Mouse (Mus musculus) T-helper 1 cell (primary cell): ENCODE measurements around the gene Ube2b.

Experiments used
- in situ Hi-C: fragments of 300-600 bp; cut with MboI, MseI; formaldehyde crosslinking; loops from one replicate; pipeline ENCODE4 v1.15.1; 2025; ENCODE audit warnings: high pct_unique_total_duplicates

Gene Ube2b

DNA sequence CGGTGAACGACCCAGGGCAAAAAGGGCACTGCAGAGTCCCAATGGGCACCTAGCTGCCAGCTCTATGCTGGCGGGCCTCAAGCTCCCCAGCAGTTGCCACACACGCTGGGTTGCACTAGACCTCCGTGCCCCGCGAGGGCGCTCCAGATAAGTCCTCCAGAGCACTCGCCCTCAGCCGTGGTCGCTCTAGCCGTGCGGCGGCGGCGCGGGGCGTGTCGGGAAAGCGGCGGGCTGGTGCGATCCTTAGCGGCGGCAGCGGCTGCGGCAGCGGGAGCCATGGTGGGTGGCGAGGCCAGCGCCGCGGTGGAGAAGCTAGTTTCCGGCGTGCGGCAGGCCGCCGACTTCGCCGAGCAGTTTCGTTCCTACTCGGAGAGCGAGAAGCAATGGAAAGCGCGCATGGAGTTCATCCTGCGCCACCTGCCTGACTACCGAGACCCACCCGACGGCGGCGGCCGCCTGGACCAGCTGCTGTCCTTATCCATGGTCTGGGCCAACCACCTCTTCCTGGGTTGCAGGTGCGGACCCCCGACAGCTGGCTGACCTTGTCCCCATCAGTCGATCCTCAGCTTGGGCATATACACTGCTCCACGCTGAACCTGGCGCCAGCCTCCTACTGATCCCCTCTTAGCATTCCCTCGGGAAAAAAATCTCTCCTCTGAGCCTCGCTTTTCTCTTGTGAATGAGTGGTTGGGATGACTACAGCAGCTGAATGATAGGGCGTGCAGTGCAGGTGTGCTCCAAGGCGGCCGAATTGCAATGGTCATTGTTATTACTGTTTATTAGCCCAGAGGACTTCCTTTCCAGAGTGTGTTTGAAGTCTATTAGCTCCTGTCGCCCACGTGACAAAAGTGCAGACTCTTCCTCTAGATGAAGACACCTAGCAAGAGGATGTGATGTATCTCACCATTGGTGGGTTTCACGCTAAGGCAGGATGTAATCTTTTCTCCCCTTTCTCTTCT is 32.8 kb downstream of the Ube2b start, which contains the start of gene Cdkn2aipnl:
Cdkn2aipnl (plus strand) TSS at position 219 of the 959 bp plus-strand sequence.
- in situ Hi-C loops: loop anchor here (5.0 to 10.0 kb wide), 3 partner anchors 50 to 703 kb away; partner anchors contain the start of genes BC049762 and Clk4

DNA sequence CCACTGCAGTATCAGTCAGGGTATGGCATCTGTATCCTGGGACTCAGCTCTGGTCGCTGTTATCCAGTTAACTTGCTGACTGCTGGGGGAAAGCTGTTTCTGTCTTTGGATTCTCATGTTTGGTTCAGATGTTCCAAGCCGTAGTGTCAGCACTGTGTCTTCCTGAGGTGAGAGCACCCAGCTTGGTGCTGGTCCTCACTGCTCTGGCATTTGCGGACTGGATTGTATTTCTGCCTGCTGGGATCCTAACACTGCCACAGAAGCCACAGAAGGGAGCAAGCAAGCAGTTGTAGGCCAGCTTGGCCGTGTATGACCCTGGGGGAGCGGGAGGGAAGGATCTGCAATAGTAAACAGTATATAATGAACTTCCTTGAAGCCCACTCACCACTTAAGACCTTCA is 33.9 kb downstream of the Ube2b start:
- in situ Hi-C loops: loop anchor here (5.0 to 10.0 kb wide), 3 partner anchors 49 to 702 kb away; partner anchors contain the start of genes BC049762 and Clk4

DNA sequence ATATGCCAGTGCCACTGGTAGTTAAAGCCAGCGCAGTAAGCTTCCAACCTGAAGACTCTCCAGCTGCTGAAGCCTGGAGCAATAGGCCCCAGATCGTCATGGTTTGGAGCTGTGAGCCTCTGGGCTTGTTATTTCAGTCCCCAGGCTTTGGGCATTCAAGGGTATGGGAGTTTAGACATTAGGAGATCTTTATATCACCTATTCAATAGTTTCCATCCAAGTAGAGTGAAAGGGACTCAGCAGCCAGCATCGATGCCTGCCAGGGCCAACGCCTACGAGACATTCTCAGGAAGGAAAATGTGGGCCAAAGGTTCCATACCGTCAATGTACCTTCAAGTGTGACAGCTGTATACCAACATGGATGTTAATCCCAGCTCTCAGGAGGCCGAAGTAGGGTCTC is 38.3 kb downstream of the Ube2b start:
- in situ Hi-C loops: loop anchor here (10.0 kb wide), 1 partner anchor 697 kb away; the partner anchor contains the start of genes BC049762 and Clk4

DNA sequence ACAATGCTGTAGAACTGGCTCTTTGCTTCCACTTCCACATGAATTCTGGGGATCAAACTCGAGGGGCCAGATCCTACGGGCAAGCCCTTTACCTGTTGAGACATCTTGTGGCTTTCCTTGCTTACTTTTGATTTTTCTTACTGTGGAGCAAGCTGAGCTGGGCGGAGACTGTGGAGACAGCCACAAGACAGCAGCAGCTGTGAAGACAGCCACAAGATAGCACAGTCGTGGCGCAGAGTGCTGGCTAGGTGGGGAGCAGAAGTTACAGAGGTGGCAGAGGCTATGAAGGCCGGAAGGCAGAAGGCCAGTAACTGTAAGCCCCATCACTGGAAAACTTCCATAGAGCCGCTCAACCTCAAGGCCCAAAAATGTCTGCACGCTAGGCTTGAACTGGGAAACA is 38.8 kb downstream of the Ube2b start:
- in situ Hi-C loops: loop anchor here (10.0 kb wide), 1 partner anchor 697 kb away; the partner anchor contains the start of genes BC049762 and Clk4

DNA sequence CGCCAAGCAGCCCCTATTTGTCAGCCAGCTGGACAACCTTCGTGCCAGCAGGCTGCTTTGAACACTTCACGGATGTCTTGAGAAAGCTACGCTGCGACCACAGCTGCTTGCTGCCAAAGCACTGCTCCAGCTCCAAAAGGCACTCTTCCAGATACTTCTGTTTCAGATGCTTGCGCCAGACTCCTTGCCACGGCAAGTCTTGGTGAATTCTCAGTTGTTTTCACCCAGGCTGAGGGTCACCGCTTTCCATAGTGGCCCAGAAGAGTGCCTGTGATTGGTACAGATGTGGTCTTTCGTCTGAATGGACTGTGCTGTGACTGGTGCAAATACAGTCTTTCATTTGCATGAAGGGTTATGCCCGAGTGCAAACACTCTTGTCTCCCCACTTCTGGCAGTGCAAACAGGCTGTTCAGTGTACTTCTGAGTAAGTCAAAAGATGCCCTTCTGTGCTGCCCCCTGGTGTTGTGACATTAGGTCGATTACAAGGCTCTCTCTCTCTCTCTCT is 39.5 kb downstream of the Ube2b start:
- in situ Hi-C loops: loop anchor here (10.0 kb wide), 1 partner anchor 696 kb away; the partner anchor contains the start of genes BC049762 and Clk4

DNA sequence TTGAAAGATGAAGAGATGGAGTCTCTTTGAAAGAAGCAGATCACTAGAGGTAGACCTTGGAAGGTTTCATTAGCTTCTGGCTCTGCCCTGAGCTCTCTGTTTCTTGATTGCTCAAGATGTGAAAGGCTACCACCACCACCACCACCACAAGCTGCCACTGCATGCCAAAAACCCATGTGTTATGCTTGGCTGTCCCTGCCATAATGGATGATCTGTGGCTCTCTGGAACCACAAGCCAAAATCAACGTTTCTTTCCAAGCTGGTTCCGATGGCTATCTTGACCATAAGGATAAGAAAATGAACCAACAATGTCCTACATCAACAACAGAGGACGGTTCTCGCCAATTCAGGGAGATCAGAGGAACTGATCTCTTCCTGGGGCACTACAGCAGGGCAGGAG is 40.5 kb downstream of the Ube2b start:
- in situ Hi-C loops: loop anchor here (10.0 kb wide), 1 partner anchor 695 kb away; the partner anchor contains the start of genes BC049762 and Clk4

DNA sequence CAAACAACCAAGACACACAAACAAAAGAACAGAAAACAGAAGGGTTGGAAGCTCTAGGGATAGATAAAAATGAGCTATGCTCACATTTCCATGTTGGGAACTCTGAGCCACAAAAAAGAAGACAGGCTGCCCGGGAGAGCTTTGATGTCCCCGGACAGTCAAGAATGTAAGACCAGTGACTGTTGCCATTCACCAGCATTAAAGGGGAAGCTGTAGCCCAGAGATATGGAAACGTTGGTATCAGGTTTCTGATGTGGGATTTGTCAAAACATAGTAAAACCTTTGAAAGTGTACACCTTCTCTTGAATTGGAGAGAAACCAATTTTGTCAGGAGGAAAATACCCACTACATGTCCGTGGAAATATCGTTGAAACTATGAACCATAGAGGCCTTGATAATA is 41.1 kb downstream of the Ube2b start:
- in situ Hi-C loops: loop anchor here (5.0 kb wide), 1 partner anchor 92 kb away; no protein-coding TSS in a partner anchor

DNA sequence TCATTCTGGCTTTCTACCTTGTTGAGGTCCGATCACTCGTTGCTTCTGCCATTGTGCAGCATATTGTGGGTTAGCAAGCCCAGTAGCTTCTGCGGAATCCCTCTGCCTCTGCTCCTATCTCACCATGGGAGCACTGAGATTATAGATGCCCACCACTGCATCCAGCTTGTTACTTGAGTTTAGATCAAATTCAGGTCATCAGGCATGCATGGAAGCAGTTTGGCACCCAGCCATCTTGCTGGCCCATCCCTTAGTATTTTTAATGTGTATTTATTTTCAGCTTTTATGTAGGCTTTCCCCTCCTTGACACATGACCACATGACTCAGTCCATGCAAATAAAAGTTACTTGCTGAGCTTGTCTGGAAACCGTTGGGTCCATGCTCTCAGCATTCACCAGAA is 42.8 kb downstream of the Ube2b start:
- in situ Hi-C loops: loop anchor here (5.0 kb wide), 1 partner anchor 90 kb away; no protein-coding TSS in a partner anchor

DNA sequence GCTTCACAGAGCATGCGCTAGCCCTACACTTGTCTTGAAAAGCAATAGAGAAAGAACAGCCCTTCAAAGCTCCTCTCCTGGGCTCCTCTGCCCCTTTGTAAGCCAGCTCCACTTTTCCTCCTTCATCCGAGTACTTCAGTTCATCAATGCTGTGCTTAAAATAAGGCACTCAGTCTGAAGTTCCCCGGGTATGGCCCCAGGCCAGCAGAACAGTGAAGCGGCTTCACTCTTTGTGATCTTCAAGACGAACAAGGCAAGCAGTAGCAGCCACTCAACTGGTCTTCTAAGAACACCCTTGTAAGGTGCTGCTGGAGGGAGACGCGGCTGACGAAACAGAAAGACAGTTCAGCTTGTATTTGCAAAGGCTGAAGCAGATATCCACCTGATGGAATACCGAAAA is 44.5 kb downstream of the Ube2b start:
- in situ Hi-C loops: loop anchor here (5.0 kb wide), 1 partner anchor 89 kb away; no protein-coding TSS in a partner anchor

DNA sequence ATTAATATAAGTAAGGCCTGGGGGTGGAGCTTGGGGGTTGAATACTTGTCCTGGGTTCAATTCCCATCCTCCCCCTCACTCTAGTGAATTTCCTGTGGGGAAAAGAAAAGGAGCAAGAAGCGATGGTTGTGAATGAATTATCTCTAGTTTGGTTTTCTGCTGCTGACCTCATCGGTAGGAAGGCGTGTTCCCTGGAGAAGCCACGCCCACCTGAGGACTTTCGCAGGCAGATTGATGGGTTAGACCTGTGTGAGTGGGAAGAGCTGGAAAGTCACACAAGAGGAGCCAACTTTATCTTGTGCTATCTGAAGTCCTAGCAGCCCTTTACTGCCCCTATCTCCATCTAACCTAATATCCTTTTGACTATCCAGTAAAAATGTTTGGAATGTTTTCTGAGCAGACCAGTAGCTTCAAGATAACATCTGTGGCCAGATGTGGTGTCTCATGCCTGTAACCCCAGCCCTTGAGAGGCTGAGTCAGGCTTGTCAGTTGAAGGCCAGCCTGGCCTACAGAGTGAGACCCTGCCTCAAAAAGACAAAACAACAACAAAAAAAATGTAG is 48.6 kb downstream of the Ube2b start:
- in situ Hi-C loops: no loop called here

DNA sequence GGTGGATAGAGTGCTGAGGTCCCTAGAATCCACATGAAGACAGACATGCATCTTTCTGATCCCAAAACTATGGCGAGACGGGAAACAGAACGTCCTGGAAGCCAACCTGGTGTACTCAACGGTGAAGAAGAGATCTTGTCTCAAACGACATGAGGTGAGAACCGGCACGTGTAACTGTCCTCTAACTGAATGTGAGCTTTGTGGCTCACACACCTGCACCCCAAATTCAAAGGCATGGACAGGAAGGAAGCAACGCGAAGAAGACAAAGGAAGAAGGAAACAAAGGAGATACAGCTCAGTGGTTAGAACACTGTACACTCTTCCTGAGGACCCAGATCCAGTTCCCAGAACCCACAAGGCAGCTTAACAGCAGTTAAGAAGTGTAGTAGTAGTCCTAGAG is 50.6 kb downstream of the Ube2b start:
- in situ Hi-C loops: no loop called here

DNA sequence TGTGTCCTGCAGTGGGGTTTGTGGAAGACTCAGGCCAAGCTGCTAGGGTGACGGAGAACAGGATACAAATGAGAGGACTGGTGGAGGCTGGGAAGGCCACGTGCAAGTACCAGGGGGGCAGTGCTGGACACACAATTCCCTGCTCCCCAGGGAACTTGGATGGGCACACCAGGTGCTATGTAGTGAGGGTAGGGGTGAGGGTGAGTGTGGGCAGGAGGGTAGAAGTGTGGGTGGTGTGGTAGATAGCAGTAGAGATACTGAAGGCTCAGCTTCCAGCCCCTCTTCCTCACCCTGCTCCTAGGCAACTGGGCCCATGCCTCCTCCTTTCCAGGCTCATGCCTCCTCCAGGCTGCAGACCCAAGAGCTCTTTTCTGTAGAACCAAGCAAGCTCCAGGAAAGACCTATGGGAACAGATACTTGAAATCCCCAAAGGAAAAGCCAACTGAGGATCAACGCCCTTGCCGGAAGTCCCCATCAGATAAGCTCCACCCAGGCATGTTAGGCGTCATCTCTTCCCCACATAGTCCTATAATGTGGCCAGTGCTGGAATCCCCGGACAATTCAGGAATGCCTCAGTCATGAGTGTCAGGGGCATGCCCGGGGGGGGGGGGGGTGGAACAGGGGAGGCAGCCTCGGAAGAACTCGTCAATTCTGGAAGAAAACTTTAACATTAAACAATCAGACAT is 51.3 kb downstream of the Ube2b start:
- in situ Hi-C loops: no loop called here

DNA sequence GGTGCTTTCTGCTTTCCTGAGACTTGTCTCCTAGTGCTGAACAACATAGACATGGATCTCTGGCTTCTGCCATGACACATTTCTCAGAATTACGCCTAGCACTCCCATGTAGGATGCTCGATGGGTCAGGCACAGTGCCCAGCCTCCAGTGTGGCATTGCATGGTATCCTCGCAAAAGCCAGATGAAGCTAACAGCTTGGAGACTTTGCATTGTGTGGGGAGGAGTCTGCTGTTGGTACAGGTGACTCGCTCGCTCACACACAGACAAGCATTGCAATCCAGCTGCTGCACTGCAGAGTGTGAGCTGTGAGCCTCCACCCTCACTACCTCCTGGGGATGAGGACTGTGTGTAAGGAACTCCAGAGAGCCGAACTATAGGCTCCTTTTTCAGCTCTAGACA is 54.4 kb downstream of the Ube2b start:
- in situ Hi-C loops: no loop called here

DNA sequence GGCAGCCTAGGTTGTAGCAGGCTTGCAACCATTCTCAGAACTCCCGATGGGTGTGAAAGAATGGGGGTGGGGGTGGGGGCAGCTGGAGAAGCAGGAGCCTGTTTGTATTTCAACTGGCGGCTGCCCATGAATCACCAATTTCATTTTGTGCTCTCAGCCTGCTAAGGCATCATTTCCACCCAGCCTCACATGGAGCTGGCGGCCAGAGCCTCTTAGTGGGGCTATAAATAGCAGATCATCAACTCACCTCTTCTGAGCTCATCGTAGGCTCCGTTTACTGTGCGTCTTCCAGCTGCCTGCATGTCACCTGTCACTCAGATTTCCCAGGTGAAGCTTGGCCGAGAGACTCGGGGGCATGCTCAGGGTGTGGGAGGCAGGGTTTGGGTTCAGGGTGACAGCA is 55.0 kb downstream of the Ube2b start:
- in situ Hi-C loops: no loop called here

DNA sequence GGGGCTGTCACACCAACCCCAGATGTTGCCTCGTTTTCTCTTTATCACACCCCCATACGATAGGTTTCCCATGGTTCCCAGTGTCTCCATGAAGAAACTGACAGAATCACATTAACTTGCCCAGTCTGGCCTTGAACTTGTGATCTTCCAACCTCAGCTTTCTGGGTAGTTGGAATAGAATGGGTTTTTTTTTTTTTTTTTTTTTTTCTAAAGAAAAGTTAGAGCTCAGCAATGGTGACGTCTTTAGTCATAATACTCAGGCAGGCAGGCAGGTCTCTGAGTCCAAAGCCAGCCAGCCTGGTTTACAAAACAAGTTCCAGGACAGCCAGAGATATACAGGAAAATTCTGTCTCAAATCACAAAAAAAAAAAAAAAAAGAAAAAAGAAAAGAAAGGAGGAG is 56.3 kb downstream of the Ube2b start:
- in situ Hi-C loops: no loop called here

DNA sequence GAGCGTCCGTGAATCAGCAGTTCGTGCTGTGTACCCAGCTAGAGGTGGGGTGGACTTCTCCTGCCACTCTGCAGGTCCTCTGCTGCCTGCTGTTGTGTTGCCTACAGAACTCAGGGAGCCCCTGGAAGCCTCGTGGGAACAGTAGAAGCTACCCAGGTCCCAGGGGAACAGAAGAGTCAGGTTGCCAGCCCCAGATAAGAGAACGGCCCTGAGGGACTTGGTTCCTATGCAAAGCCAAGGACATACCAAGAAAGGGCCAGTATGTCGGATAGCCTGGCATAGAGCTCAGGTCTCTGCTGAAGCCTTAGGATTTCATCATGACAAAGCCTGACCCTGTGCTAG is 57.1 kb downstream of the Ube2b start:
- in situ Hi-C loops: no loop called here

DNA sequence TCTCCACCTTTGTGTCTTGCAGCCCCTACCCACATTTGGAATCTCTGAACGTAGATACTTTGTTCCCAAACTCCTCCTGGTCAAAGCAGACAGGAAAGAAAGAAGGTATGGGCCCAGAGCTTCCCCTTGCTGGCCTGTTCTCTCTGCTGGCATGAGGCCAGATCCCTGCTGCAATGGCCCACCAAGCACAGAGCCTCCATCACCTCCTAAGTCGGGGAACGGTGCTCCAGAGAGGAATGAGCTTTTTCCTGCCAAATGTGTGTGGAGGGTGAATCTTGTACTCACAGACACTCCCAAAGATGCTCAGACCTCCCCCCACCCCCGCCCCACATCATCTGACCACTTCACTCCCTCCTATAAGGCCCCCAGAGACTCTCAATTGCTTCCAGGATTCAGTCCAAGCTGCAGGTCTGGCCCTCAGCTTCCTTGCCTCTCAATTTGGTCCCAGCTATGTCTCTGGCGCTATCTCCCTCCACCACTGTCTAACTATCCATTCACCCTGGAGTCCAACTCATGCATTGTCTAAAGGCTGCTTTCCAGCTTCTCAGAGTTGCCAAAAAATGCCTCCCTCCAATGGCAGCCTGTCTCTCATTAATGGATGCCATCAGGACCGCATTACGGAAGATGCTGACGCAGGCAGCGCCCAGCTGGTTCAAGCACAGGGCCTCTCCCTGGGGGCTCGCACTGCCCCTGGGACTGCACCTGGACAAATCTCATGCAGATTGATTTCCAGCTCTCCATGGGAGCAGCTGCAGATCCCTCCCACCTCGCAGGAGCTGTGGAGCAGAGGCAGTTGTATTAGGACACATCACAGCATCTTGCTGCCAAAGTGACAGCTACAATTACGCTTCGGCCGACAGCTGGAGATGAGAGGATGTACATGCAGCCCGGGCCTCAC is 57.7 kb downstream of the Ube2b start:
- in situ Hi-C loops: no loop called here

DNA sequence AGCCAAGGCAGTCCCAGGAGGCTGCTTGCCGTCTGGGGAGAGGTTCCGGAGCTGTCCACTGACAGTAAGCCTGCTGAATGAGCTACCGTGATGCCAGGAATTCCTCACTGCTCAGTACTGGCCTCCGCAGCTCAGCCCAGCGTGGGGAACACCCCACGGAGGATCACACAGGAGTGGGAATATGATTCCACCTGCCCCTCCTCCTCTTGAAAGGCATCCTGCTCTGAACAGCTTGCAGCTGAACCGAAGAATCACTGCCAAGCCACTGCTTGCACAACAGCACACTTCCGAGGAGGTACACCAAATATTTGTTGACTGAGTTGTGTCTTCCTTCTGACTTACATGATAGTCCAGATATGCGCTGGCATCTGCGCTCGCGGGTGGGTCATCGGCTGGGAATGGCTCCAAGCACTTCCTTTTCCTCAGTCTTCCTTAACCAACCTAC is 60.0 kb downstream of the Ube2b start:
- in situ Hi-C loops: no loop called here

DNA sequence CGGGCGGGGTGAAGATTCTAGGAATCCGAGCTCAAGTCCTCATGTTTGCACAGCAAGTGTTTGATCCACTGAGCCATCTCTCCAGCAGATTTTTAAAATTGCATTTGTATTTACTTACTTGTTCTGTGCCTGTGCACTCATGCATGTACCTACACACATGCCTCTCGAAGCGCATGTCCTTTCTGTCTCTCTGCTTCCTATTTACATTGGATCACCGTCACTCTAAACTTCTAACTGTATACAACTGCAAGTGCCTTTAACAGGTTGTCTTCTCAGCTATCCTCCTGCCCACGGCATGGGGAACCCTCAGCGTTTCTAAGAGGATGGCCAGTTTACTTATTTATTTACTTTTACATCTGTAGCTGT is 61.0 kb downstream of the Ube2b start:
- in situ Hi-C loops: no loop called here

DNA sequence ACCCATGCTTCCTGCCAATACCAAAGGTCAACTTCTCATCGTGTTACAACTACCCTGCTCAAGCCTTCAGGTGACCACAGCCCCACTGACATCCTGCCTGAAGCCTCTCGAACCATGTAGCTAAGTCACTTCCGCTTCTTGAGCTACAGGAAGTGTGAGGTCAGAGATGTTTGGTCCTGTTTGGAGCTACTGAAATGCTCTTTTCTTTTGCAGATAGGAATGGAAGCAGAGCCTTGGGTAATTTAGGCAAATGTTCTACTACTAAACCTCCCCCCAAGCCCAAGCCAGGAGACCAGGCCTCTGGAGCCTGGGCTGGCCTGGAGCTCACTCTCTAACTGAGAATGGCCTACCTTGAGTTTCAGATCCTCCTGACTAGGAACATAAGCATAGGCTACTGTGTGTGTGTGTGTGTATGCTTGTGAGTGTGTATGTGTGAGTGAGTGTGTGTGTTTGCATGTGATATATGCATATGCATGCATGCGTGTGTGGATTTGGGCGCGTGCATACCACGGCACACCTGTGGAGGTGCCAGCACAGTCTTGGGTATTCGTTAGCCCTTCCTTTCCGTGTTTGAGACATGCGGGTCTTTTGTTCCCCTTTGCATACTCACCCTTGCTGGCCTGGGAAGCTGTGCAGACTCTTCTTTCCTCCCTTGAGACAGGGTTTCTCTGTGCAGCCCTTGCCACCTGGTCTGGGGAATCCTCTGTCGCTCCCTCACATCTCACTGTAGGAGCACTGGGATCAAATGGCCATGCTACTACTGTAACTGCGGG is 61.6 kb downstream of the Ube2b start:
- in situ Hi-C loops: no loop called here
